Mouse (Mus musculus) heart, embryonic 15.5 days (tissue): Measurements from ENCODE around the gene Havcr2. TPM values are rescaled to one million over a fixed set of nuclear protein-coding genes. Genes with fewer than 3 reads are reported as not detected.
"Not testable (repeated sequence)": the region's sequence is repeated elsewhere in the genome, so short reads cannot be mapped to it uniquely, and the experiment has no call there.

Source experiments
- ATAC-seq: fragments of 200-750 bp; cut with Nextera tagmentation; replicated peaks from 2 replicates; pipeline ENCODE4 v1.8.0; 2017; ENCODE audit warnings: low read depth, moderate TSS enrichment; ENCODE audit not compliant: insufficient number of reproducible peaks, insufficient read depth, low FRiP score
- H3K27ac ChIP-seq: fragments of 300-500 bp; sonication (generic); 2 replicates; pipeline ENCODE4 v1.5.1; 2015; ENCODE audit warnings: mild to moderate bottlenecking, inconsistent platforms
- H3K27me3 ChIP-seq: fragments of 300-500 bp; sonication (generic); 2 replicates; pipeline ENCODE4 v1.6.1; 2015; ENCODE audit warnings: inconsistent platforms
- H3K36me3 ChIP-seq: fragments of 300-500 bp; sonication (generic); 2 replicates; pipeline ENCODE4 v1.6.1; 2015; ENCODE audit warnings: mild to moderate bottlenecking, inconsistent platforms
- H3K4me1 ChIP-seq: fragments of 300-500 bp; sonication (generic); replicated peaks from 2 replicates; pipeline ENCODE4 v1.6.1; 2015; ENCODE audit warnings: inconsistent platforms
- H3K4me2 ChIP-seq: fragments of 300-500 bp; sonication (generic); 2 replicates; pipeline ENCODE4 v1.6.1; 2015; ENCODE audit warnings: inconsistent platforms, mild to moderate bottlenecking, moderate library complexity
- H3K4me3 ChIP-seq: fragments of 300-500 bp; sonication (generic); 2 replicates; pipeline ENCODE4 v1.5.1; 2015; ENCODE audit warnings: mild to moderate bottlenecking, inconsistent platforms
- H3K9ac ChIP-seq: fragments of 300-500 bp; sonication (generic); 2 replicates; pipeline ENCODE4 v1.6.1; 2015; ENCODE audit warnings: mild to moderate bottlenecking, inconsistent platforms
- H3K9me3 ChIP-seq: fragments of 300-500 bp; sonication (generic); replicated peaks from 2 replicates; pipeline ENCODE4 v1.6.1; 2016; ENCODE audit warnings: inconsistent platforms
- WGBS: fragments of 180-500 bp; shearing (Covaris S2); methylation state at CpG from one replicate; pipeline ENCODE4 v1.1.7; 2015; ENCODE audit warnings: mixed read lengths; 5-methylcytosine and 5-hydroxymethylcytosine counted together
- polyA plus RNA-seq: library from polyadenylated mRNA; unstranded; fragments of >200 nt; fragmentation: Nextera tagmentation; extraction: Ambion mirVana; gene quantifications from 2 replicates; pipeline ENCODE4 v1.2.1, GENCODE M21; 2015

Havcr2 gene
- polyA plus RNA-seq = 0.06 and 0.43 TPM in 2 replicates

- no peak within 1 kb of the TSS for H3K4me3 ChIP-seq
- WGBS = 60% methylated on average over 6 of the region's 6 CpGs
- H3K4me2 ChIP-seq = no peak within 1 kb of the TSS
- H3K36me3 ChIP-seq = no peaks in the 10 kb centered on the region
- no peak within 1 kb of the TSS for H3K27ac ChIP-seq
- H3K9me3 ChIP-seq = no peaks in the 10 kb centered on the region
- H3K9ac ChIP-seq = no peak within 1 kb of the TSS
- no peaks in the 10 kb centered on the region for H3K27me3 ChIP-seq
- H3K4me1 ChIP-seq = 0 out of 2 replicates have a peak, but pooled peaks cover 1% of the 10 kb centered on the region
- no peak for ATAC-seq
Observed at GRCm38 (mm10) chr11:46454453-46455045, at the start of gene Havcr2. Gene Havcr2, plus strand, starts transcription at chr11:46454935.

DNA sequence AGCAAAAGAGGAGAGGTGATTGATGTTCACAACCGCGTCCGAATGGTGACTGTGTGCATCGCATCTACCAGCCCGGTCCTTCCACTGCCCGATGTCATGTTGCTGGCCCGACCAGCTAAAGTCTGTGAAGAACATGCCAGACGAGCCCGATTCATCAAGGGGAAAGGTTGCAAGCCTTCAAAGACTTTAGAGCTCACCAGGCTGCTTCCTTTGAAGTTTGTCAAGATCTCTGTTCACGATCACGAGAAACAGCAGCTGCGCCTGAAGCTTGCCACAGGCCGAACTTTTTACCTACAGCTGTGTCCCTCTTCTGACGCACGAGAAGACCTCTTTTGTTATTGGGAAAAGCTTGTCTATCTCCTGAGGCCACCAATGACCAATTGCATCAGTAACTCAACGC is 49.7 kb upstream of the Havcr2 start:
- 76% methylated on average over 16 of the region's 16 CpGs for WGBS
- Histone ChIP-seq H3K9me3 (no peaks in the 10 kb centered on the region), H3K9ac (no peak overlapping the region), H3K27me3 (no peaks in the 10 kb centered on the region), H3K4me3 (no peak overlapping the region), H3K4me1 (no peaks in the 10 kb centered on the region), H3K4me2 (no peak overlapping the region), H3K36me3 (no peaks in the 10 kb centered on the region), H3K27ac (no peak overlapping the region)
- ATAC-seq = no peak

GRCm38 (mm10) chr11:46406721-46407120 is 48.0 kb upstream of the Havcr2 start:
- Histone ChIP-seq H3K27ac (no peak overlapping the region), H3K4me1 (no peaks in the 10 kb centered on the region), H3K36me3 (no peaks in the 10 kb centered on the region), H3K9ac (no peak overlapping the region), H3K27me3 (no peaks in the 10 kb centered on the region), H3K4me3 (no peak overlapping the region), H3K4me2 (peak overlapping the region; percentile 44), H3K9me3 (no peaks in the 10 kb centered on the region)
- ATAC-seq = no peak
- 34% methylated on average over 10 of the region's 10 CpGs for WGBS

- ATAC-seq = 0 out of 2 replicates have a peak, but pooled peaks have one; percentile 27
- 29% methylated on average over 2 of the region's 2 CpGs for WGBS
- H3K36me3 ChIP-seq = no peaks in the 10 kb centered on the region
Observed at GRCm38 (mm10) chr11:46410018-46410563, 44.6 kb upstream of the Havcr2 start.

DNA sequence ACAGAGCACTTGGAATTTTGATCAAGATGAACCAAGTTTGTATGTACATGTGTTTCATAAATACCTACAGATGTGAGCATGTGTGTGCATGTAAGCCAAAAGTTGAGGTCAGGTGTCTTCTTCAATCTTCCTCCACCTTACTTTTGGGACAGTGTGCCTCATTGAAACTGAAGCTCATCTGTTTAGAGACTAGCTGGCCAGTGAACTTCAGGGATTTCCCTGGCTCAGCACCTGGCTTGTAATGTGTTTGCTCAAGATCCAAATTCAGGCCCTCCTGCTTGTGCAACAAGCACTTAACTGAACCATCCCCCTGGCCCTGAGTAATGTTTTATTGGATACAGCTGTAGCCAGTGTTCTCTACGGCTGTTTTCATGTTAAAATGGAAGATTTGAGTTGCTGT is 36.3 kb upstream of the Havcr2 start:
- Histone ChIP-seq H3K9me3 (no peaks in the 10 kb centered on the region), H3K4me2 (no peak overlapping the region), H3K9ac (no peak overlapping the region), H3K36me3 (no peaks in the 10 kb centered on the region), H3K4me3 (no peak overlapping the region), H3K4me1 (no peaks in the 10 kb centered on the region), H3K27ac (no peak overlapping the region), H3K27me3 (no peaks in the 10 kb centered on the region)
- 68% methylated on average over 1 of the region's 1 CpGs for WGBS
- ATAC-seq = no peak

More at GRCm38 (mm10) chr11:46410018-46410563, 44.6 kb upstream of the Havcr2 start:
- Histone ChIP-seq H3K9ac (no peak overlapping the region), H3K27me3 (no peaks in the 10 kb centered on the region), H3K4me2 (no peak overlapping the region), H3K27ac (no peak overlapping the region), H3K9me3 (no peaks in the 10 kb centered on the region), H3K4me1 (no peaks in the 10 kb centered on the region), H3K4me3 (no peak overlapping the region)

GRCm38 (mm10) chr11:46418860-46419259 is 35.9 kb upstream of the Havcr2 start:
- no peak overlapping the region for H3K27ac ChIP-seq
- no peaks in the 10 kb centered on the region for H3K36me3 ChIP-seq
- no peaks in the 10 kb centered on the region for H3K9me3 ChIP-seq
- no peak overlapping the region for H3K4me3 ChIP-seq
- no peaks in the 10 kb centered on the region for H3K27me3 ChIP-seq
- ATAC-seq = no peak
- H3K9ac ChIP-seq = no peak overlapping the region
- no peak overlapping the region for H3K4me2 ChIP-seq
- no peaks in the 10 kb centered on the region for H3K4me1 ChIP-seq
- WGBS = 73% methylated on average over 5 of the region's 5 CpGs

- H3K9ac ChIP-seq = no peak overlapping the region
- H3K27ac ChIP-seq = no peak overlapping the region
- no peaks in the 10 kb centered on the region for H3K36me3 ChIP-seq
- ATAC-seq = no peak
- no peaks in the 10 kb centered on the region for H3K4me1 ChIP-seq
- no peaks in the 10 kb centered on the region for H3K9me3 ChIP-seq
- H3K4me2 ChIP-seq = no peak overlapping the region
- 69% methylated on average over 8 of the region's 8 CpGs for WGBS
- no peak overlapping the region for H3K4me3 ChIP-seq
- no peaks in the 10 kb centered on the region for H3K27me3 ChIP-seq
Observed at GRCm38 (mm10) chr11:46421086-46421888, 33.4 kb upstream of the Havcr2 start.

GRCm38 (mm10) chr11:46428131-46428530 is 26.6 kb upstream of the Havcr2 start:
- 48% methylated on average over 4 of the region's 4 CpGs for WGBS
- not testable (repeated sequence) for H3K4me2 ChIP-seq, H3K4me3 ChIP-seq, H3K36me3 ChIP-seq, H3K9ac ChIP-seq, H3K4me1 ChIP-seq, H3K27ac ChIP-seq, H3K9me3 ChIP-seq, H3K27me3 ChIP-seq, ATAC-seq

- no peaks in the 10 kb centered on the region for H3K4me1 ChIP-seq
- H3K4me2 ChIP-seq = no peak overlapping the region
- no peaks in the 10 kb centered on the region for H3K36me3 ChIP-seq
- no peak overlapping the region for H3K4me3 ChIP-seq
- H3K27ac ChIP-seq = no peak overlapping the region
- H3K9ac ChIP-seq = no peak overlapping the region
- WGBS = 76% methylated on average over 2 of the region's 2 CpGs
- H3K9me3 ChIP-seq = no peaks in the 10 kb centered on the region
- no peak for ATAC-seq
- H3K27me3 ChIP-seq = no peaks in the 10 kb centered on the region
Observed at GRCm38 (mm10) chr11:46430123-46430522, 24.6 kb upstream of the Havcr2 start.

DNA sequence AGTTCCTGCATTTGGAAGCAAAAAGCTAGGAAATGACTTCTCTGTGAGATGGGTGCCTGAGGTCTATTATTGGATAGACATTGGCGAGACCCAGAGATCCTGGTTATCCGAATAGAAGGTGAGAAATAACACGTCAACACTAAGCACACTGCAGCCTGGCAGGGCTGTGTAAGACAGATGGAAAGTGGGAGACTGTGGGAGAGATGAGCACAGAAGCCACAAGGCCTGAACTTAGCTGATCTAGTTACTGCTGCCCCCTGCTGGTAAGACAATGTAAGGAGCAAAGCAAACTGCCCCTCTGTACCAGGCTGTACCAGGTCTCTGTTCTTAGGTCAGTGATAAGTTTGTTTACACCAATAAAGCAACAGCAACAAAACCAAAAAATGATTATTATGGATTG is 23.6 kb upstream of the Havcr2 start:
- Histone ChIP-seq H3K36me3 (no peaks in the 10 kb centered on the region), H3K9ac (no peak overlapping the region), H3K4me2 (no peak overlapping the region), H3K4me3 (no peak overlapping the region), H3K27ac (no peak overlapping the region), H3K4me1 (peaks cover under 1% of the 10 kb centered on the region; the same call in 1 of the 2 replicates), H3K9me3 (no peaks in the 10 kb centered on the region), H3K27me3 (no peaks in the 10 kb centered on the region)
- WGBS = 10% methylated on average over 3 of the region's 3 CpGs
- no peak for ATAC-seq

DNA sequence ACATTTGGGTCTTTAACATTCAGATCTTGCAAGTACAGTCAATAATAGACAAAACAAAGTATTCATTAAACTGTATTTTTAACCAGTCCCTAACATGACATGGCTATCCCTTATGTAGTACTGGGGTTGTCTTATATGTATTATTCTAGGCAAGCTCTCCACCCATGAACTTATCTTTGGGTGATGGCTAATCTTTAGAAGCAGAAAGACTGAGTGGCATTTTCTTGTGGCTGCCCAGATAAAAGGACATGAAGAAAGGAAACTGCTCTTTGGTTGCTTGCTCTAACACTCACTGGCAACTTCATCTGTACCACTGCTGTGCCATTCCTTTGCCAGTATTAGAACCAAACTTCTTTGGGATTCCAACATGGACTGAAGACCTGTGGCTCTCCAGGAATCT is 19.4 kb upstream of the Havcr2 start:
- peaks cover 6% of the 10 kb centered on the region for H3K4me1 ChIP-seq
- no peak for ATAC-seq
- H3K36me3 ChIP-seq = no peaks in the 10 kb centered on the region; the same call in 1 of the 2 replicates
- H3K9me3 ChIP-seq = no peaks in the 10 kb centered on the region
- no peak overlapping the region for H3K4me2 ChIP-seq
- H3K27ac ChIP-seq = no peak overlapping the region
- H3K4me3 ChIP-seq = no peak overlapping the region
- no peaks in the 10 kb centered on the region for H3K27me3 ChIP-seq
- H3K9ac ChIP-seq = no peak overlapping the region
